In genomic region chr1:76849346-76849745, GRCm38 (mm10) we compare ENCODE assay signal across 14 mouse cellular contexts.
DNase-seq lines count a peak whose midpoint lies in the region.
"Had no signal": no experiment of that assay in that cellular context is flagged by ENCODE, and none has a peak within 500 bp of the region (broad histone marks: within the 10 kb centered on the region; RNA-seq: fewer than 3 reads in every experiment).

No protein-coding gene starts in this region.

- DNase-seq in embryo, embryonic 10 days (ENCODE audit: low spot score): peak; percentile 35
- DNase-seq in embryo, embryonic 9.5 days (ENCODE audit: extremely low spot score): no peak
- DNase-seq in kidney, postnatal 10 days: peak; percentile 28
- DNase-seq in kidney, adult 18-20 months: no peak
- peak; percentile 52 for DNase-seq in embryo, embryonic 11 days
- DNase-seq in retina, postnatal 1 day: peak; percentile 42
- no peak for DNase-seq in layer of hippocampus, postnatal 10 days (ENCODE audit: low spot score in 2 of 2)
- DNase-seq: adrenal gland, adult 8-10 months; adrenal gland, postnatal 36 days; B cell, adult 2 months; cerebellum, adult 11 months; cerebellum, adult 8-10 months; cerebellum, postnatal 14 days; gastrocnemius, postnatal 10 days had no signal

Comparison
In these comparisons a context has a peak if more than half of its experiments do, and no peak if none do; other contexts are left out.
1. DNase-seq: peak in embryo, embryonic 10 days (single experiment), kidney, postnatal 10 days (single experiment), embryo, embryonic 11 days (single experiment) and retina, postnatal 1 day (single experiment); none in embryo, embryonic 9.5 days (single experiment), kidney, adult 18-20 months (single experiment) and layer of hippocampus, postnatal 10 days (0 of 2).